Mouse (Mus musculus): ENCODE results near the gene Espnl. TPM values are rescaled to one million over a fixed set of nuclear protein-coding genes. Genes with fewer than 3 reads are reported as not detected.

Espnl gene
- polyA plus RNA-seq, 1 experiment from 2014 or later: not detected

DNA sequence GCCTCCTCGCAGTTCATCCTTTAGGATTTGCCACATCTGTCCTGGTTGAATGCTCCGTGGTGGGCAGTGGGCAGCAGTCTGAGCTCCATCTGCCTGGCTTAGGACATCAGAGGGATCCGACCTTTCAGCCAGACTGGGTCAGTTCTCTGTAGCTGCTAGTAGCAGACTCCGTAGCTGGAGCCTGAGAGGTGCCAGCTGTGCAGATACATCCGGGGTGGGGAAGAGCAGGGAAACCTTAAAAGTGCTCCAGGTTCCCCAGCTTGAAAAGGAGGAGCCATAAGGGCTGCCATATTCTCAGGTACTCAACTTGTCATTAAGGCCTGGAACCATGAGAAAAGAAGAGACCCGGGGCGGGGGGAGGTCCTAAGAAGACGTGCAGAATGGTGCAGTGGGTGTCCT is 43.9 kb downstream of the Espnl start:
- H3K9ac ChIP-seq (ENCODE audit: low read depth, low read length): peak overlapping the region; percentile 88
- peak overlapping the region; percentile 79 for H3K4me3 ChIP-seq (ENCODE audit: low read depth, low read length)
- ATAC-seq (ENCODE audit: low read depth): no peak
- no peak overlapping the region for H3K27ac ChIP-seq (ENCODE audit: low read length)
- 0 out of 2 replicates have a peak, but pooled peaks cover 5% of the 10 kb centered on the region for H3K36me3 ChIP-seq (ENCODE audit: control insufficient read depth, insufficient read depth)
- WGBS (ENCODE audit: insufficient replicate concordance): 33% methylated on average over 8 of the region's 8 CpGs
- peak overlapping the region; percentile 95 for H3K4me2 ChIP-seq (ENCODE audit: low read depth, low read length)
- peaks cover 17% of the 10 kb centered on the region for H3K4me1 ChIP-seq (ENCODE audit: control insufficient read depth, low read depth, low read length)
- no peaks in the 10 kb centered on the region for H3K27me3 ChIP-seq (ENCODE audit: control insufficient read depth, insufficient read depth, low read depth, low read length)
- no peaks in the 10 kb centered on the region for H3K9me3 ChIP-seq (replicated peaks; ENCODE audit: control insufficient read depth, low read length)

DNA sequence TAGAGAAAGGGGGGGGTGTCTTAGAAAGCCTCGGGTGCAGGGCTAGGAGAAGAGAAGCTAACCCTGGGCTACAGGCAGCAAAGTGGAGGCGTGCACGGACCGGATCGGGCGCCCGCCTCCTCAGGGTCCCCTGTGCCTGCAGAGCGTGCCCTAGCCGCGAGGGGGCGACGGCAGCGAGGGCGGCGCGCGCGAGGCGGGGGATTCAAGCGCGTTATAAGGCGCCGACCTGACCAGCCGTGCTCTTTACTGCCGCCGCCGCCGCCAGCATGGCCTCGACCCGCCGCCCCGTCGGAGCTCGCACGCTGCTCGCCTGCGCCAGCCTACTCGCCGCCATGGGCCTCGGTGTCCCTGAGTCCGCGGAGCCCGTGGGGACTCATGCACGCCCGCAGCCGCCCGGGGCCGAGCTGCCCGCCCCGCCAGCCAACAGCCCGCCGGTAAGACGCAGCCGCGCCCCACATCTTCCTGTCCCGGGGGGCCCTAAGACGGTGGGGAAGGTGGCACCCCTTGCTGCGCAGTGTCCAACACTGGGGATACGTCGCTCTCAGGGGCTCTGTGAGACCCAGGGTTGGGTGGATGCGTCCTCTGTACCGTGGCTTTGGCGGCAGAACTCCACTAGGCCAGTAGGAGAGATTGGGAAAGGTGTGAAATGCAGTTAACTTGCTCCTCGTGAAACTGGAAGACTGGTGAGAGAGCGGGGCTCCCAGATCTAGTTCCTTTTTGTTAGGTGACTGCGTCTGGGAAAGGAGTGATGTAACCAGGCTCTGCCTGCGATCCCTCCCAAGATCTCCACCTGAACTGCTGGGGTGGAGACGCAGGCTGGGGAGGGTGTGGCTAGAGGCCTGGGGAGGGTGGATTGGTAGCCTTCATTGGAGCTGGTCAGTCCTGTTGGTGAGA is 44.6 kb downstream of the Espnl start, which contains the start of gene Erfe:
Gene Erfe, plus strand, starts transcription at position 216 of the 894 bp plus-strand sequence.
- Histone ChIP-seq H3K27ac (ENCODE audit: low read length) (peak within 1 kb of the TSS; percentile 63), H3K4me3 (ENCODE audit: low read depth, low read length) (peak within 1 kb of the TSS; percentile 79), H3K36me3 (ENCODE audit: control insufficient read depth, insufficient read depth) (peaks cover 6% of the 10 kb centered on the region; the same call in 1 of the 2 replicates), H3K9me3 (replicated peaks; ENCODE audit: control insufficient read depth, low read length) (no peaks in the 10 kb centered on the region), H3K4me1 (ENCODE audit: control insufficient read depth, low read depth, low read length) (peaks cover 17% of the 10 kb centered on the region), H3K9ac (ENCODE audit: low read depth, low read length) (peak within 1 kb of the TSS; percentile 88), H3K4me2 (ENCODE audit: low read depth, low read length) (peak within 1 kb of the TSS; percentile 95), H3K27me3 (ENCODE audit: control insufficient read depth, insufficient read depth, low read depth, low read length) (no peaks in the 10 kb centered on the region)
- WGBS (ENCODE audit: insufficient replicate concordance): under 1% methylated on average over 68 of the region's 68 CpGs
- ATAC-seq (ENCODE audit: low read depth): peak; percentile 90

DNA sequence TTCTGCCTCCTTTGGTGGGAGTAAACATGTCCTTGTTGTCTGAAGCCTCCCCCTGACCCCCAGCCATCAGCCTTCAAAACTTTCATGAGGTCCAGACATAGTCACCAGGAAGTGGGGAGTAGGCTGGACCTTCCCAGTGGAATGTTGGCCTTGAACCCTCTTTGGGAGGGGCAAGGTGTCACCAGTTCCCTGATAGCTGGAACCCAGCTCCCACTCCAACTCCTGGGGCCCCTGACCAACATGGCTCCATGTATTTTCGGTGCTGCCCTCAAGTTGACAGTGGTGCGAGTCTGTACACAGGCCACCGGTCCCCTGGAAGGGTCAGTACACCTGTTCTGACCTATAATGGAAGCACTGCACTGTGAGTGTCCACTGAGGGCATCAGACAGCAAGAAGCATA is 45.4 kb downstream of the Espnl start:
- Histone ChIP-seq H3K4me2 (ENCODE audit: low read depth, low read length) (peak overlapping the region; percentile 95), H3K9ac (ENCODE audit: low read depth, low read length) (peak overlapping the region; percentile 35)
- WGBS (ENCODE audit: insufficient replicate concordance): 89% methylated on average over 3 of the region's 3 CpGs

DNA sequence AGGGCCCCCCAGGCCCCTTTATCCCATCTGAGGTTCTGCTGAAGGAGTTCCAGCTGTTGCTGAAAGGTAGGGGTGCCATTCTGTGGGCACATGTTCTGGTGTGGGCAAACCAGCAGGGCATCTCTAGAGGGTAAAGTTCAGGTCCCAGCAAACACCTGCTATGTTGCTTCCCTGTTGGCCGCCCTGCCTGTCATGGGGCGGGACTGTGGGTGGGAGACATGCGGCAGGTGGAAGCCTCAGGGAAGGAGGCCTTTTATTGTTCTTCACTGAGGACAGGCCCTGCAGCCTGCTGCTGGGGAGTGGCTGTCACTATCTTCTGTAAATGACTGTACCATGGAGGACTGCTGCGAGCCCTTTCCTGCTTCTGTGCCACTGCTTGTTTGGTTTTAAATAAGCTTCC is 47.5 kb downstream of the Espnl start:
- no peak overlapping the region for H3K27ac ChIP-seq (ENCODE audit: low read length)
- H3K9me3 ChIP-seq (replicated peaks; ENCODE audit: control insufficient read depth, low read length): no peaks in the 10 kb centered on the region
- H3K4me3 ChIP-seq (ENCODE audit: low read depth, low read length): no peak overlapping the region
- no peak for ATAC-seq (ENCODE audit: low read depth)
- no peaks in the 10 kb centered on the region for H3K27me3 ChIP-seq (ENCODE audit: control insufficient read depth, insufficient read depth, low read depth, low read length)
- H3K4me1 ChIP-seq (ENCODE audit: control insufficient read depth, low read depth, low read length): peaks cover 34% of the 10 kb centered on the region
- H3K9ac ChIP-seq (ENCODE audit: low read depth, low read length): no peak overlapping the region
- peaks cover 25% of the 10 kb centered on the region for H3K36me3 ChIP-seq (ENCODE audit: control insufficient read depth, insufficient read depth)
- WGBS (ENCODE audit: insufficient replicate concordance): 59% methylated on average over 4 of the region's 4 CpGs
- H3K4me2 ChIP-seq (ENCODE audit: low read depth, low read length): no peak overlapping the region

More for the DNA sequence above, 45.4 kb downstream of the Espnl start:
- Histone ChIP-seq H3K4me3 (ENCODE audit: low read depth, low read length) (peak overlapping the region; percentile 79), H3K27ac (ENCODE audit: low read length) (no peak overlapping the region; the same call in 1 of the 2 replicates), H3K27me3 (ENCODE audit: control insufficient read depth, insufficient read depth, low read depth, low read length) (no peaks in the 10 kb centered on the region), H3K4me1 (ENCODE audit: control insufficient read depth, low read depth, low read length) (peaks cover 17% of the 10 kb centered on the region), H3K9me3 (replicated peaks; ENCODE audit: control insufficient read depth, low read length) (no peaks in the 10 kb centered on the region), H3K36me3 (ENCODE audit: control insufficient read depth, insufficient read depth) (peaks cover 14% of the 10 kb centered on the region)
- no peak for ATAC-seq (ENCODE audit: low read depth)

DNA sequence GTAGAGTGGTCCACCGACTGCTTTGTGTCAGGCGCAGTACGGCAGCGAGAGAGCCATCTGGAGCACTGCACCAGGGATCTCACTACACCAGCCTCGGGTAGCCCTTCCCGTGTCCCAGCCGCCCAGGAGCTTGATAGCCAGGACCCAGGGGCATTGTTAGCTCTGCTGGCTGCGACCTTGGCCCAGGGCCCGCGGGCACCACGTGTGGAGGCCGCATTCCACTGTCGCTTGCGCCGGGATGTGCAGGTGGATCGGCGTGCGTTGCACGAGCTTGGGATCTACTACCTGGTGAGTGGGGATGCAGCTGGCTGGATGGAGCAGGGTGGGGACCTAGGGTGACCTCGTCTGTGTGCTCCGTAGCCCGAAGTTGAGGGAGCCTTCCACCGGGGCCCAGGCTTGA is 48.2 kb downstream of the Espnl start:
- H3K9ac ChIP-seq (ENCODE audit: low read depth, low read length): no peak overlapping the region
- WGBS (ENCODE audit: insufficient replicate concordance): 81% methylated on average over 23 of the region's 23 CpGs
- H3K4me1 ChIP-seq (ENCODE audit: control insufficient read depth, low read depth, low read length): peaks cover 34% of the 10 kb centered on the region
- H3K9me3 ChIP-seq (replicated peaks; ENCODE audit: control insufficient read depth, low read length): no peaks in the 10 kb centered on the region
- H3K36me3 ChIP-seq (ENCODE audit: control insufficient read depth, insufficient read depth): peaks cover 25% of the 10 kb centered on the region
- ATAC-seq (ENCODE audit: low read depth): no peak
- no peak overlapping the region for H3K4me3 ChIP-seq (ENCODE audit: low read depth, low read length)
- H3K27me3 ChIP-seq (ENCODE audit: control insufficient read depth, insufficient read depth, low read depth, low read length): no peaks in the 10 kb centered on the region
- H3K27ac ChIP-seq (ENCODE audit: low read length): no peak overlapping the region
- H3K4me2 ChIP-seq (ENCODE audit: low read depth, low read length): no peak overlapping the region

DNA sequence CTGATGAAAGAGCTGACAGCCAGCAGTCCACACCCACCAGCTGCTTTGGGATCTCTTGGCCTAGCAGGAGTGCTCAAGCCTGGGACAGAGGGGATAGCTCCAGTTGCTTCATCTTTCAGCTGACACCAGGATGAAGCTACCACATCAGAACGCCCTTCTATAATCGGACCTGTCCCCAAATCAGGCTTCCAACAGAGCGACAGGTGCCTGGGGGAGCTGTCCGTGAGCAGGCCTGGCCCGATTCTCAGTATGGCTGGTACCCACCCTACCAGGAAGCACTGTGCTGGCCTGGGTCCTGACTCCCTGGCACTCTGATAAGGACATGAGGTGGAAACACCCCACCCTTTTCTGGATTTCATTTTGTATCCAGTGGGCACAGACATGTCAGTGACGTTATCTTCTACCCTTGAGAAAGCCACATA is 51.5 kb downstream of the Espnl start:
- no peaks in the 10 kb centered on the region for H3K27me3 ChIP-seq (ENCODE audit: control insufficient read depth, insufficient read depth, low read depth, low read length)
- WGBS (ENCODE audit: insufficient replicate concordance): 35% methylated on average over 6 of the region's 6 CpGs
- H3K36me3 ChIP-seq (ENCODE audit: control insufficient read depth, insufficient read depth): peaks cover 57% of the 10 kb centered on the region
- ATAC-seq (ENCODE audit: low read depth): peak; percentile 83
- H3K9me3 ChIP-seq (replicated peaks; ENCODE audit: control insufficient read depth, low read length): no peaks in the 10 kb centered on the region
- peak overlapping the region; percentile 12; the same call in 1 of the 2 replicates for H3K4me2 ChIP-seq (ENCODE audit: low read depth, low read length)
- no peak overlapping the region for H3K4me3 ChIP-seq (ENCODE audit: low read depth, low read length)
- peaks cover 17% of the 10 kb centered on the region for H3K4me1 ChIP-seq (ENCODE audit: control insufficient read depth, low read depth, low read length)
- no peak overlapping the region; the same call in 1 of the 2 replicates for H3K9ac ChIP-seq (ENCODE audit: low read depth, low read length)
- H3K27ac ChIP-seq (ENCODE audit: low read length): peak overlapping the region; percentile 77

DNA sequence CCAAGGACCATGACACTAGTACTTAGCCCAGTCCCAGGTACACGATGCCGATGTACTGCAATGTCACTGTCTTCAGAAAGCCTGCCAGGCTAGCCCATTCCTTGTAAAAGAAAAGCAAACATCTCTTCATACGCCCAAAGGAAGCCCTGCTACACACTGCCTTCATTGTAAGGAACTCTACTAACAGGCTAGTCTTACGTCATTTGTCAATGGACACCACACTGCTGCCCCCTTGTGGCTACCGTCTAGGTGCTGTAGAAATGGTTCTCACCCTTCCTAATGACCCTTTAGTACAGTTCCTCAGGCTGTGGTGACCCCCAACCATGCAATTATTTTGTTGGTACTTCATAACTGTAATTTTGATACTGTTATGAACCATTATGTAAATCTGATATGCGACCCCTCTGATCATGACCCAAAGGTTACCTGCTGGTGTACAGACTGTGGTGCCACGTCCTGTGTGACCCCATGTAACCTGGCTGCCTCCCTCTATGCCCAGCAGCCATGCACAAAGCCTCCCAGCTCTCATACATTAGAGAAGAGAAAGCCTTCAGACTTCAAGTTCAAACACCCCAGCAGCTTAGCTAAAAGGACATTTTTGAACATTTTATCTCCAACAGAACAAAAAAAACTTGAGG is 58.7 kb downstream of the Espnl start:
- 61% methylated on average over 7 of the region's 7 CpGs for WGBS (ENCODE audit: insufficient replicate concordance)
- Histone ChIP-seq H3K36me3 (ENCODE audit: control insufficient read depth, insufficient read depth) (peaks cover 70% of the 10 kb centered on the region), H3K27ac (ENCODE audit: low read length) (no peak overlapping the region), H3K4me3 (ENCODE audit: low read depth, low read length) (no peak overlapping the region), H3K9me3 (replicated peaks; ENCODE audit: control insufficient read depth, low read length) (no peaks in the 10 kb centered on the region), H3K4me1 (ENCODE audit: control insufficient read depth, low read depth, low read length) (no peaks in the 10 kb centered on the region), H3K9ac (ENCODE audit: low read depth, low read length) (no peak overlapping the region), H3K27me3 (ENCODE audit: control insufficient read depth, insufficient read depth, low read depth, low read length) (no peaks in the 10 kb centered on the region), H3K4me2 (ENCODE audit: low read depth, low read length) (no peak overlapping the region)
- ATAC-seq (ENCODE audit: low read depth): peak; percentile 41; the same call in 1 of the 2 replicates

DNA sequence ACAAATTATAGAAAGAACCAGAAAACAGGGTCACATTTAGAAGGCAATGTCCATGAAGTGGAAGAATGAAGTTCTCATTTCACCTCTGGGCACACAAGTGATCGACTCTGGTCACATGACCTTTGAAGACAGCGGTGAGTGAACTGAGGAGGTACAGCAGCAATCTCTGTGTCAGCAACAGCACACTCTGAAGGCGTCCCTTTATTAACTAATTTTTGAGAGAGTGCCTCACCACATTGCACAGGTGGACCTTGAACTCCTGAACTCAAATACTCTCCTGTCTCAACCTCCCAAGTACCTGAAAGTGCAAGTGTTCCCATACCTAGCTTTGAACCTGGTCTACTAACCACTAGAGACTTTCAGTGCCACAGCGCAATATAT is 59.2 kb downstream of the Espnl start:
- Histone ChIP-seq H3K4me1 (ENCODE audit: control insufficient read depth, low read depth, low read length) (no peaks in the 10 kb centered on the region), H3K36me3 (ENCODE audit: control insufficient read depth, insufficient read depth) (peaks cover 68% of the 10 kb centered on the region), H3K4me2 (ENCODE audit: low read depth, low read length) (no peak overlapping the region), H3K27ac (ENCODE audit: low read length) (no peak overlapping the region), H3K27me3 (ENCODE audit: control insufficient read depth, insufficient read depth, low read depth, low read length) (no peaks in the 10 kb centered on the region), H3K9ac (ENCODE audit: low read depth, low read length) (no peak overlapping the region), H3K4me3 (ENCODE audit: low read depth, low read length) (no peak overlapping the region), H3K9me3 (replicated peaks; ENCODE audit: control insufficient read depth, low read length) (no peaks in the 10 kb centered on the region)
- no peak for ATAC-seq (ENCODE audit: low read depth)
- WGBS (ENCODE audit: insufficient replicate concordance): 82% methylated on average over 4 of the region's 4 CpGs

DNA sequence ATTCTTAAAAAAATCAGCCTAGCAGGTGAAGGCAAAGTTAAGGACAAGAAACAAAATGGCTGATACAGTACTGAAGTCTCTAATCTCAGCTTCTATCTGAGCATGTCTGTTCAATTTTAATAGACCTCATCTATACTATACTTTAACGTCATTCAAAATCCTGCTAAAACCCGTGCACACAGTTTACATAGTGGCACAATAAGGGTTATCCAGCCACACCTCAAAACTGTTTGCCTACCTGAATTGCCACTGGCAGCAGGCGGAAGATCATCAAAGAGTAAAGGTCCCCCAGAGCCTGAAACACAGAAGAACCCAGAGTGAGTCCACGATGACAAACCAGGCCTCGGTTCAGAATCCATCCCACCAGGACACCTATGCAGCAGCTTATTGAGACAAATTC is 68.5 kb downstream of the Espnl start:
- Histone ChIP-seq H3K4me3 (ENCODE audit: low read depth, low read length) (no peak overlapping the region), H3K4me1 (ENCODE audit: control insufficient read depth, low read depth, low read length) (no peaks in the 10 kb centered on the region; the same call in 1 of the 2 replicates), H3K4me2 (ENCODE audit: low read depth, low read length) (no peak overlapping the region), H3K27ac (ENCODE audit: low read length) (no peak overlapping the region), H3K27me3 (ENCODE audit: control insufficient read depth, insufficient read depth, low read depth, low read length) (no peaks in the 10 kb centered on the region), H3K36me3 (ENCODE audit: control insufficient read depth, insufficient read depth) (peaks cover 47% of the 10 kb centered on the region), H3K9ac (ENCODE audit: low read depth, low read length) (no peak overlapping the region), H3K9me3 (replicated peaks; ENCODE audit: control insufficient read depth, low read length) (no peaks in the 10 kb centered on the region)
- ATAC-seq (ENCODE audit: low read depth): no peak
- 84% methylated on average over 5 of the region's 5 CpGs for WGBS (ENCODE audit: insufficient replicate concordance)
